Mouse (Mus musculus): Measurements from ENCODE around the gene Tsg101. TPM values are rescaled to one million over a fixed set of nuclear protein-coding genes. Genes with fewer than 3 reads are reported as not detected.

Gene Tsg101
- total RNA-seq (2023) = 10 to 100 TPM; 55.8 to 56.7 TPM

DNA sequence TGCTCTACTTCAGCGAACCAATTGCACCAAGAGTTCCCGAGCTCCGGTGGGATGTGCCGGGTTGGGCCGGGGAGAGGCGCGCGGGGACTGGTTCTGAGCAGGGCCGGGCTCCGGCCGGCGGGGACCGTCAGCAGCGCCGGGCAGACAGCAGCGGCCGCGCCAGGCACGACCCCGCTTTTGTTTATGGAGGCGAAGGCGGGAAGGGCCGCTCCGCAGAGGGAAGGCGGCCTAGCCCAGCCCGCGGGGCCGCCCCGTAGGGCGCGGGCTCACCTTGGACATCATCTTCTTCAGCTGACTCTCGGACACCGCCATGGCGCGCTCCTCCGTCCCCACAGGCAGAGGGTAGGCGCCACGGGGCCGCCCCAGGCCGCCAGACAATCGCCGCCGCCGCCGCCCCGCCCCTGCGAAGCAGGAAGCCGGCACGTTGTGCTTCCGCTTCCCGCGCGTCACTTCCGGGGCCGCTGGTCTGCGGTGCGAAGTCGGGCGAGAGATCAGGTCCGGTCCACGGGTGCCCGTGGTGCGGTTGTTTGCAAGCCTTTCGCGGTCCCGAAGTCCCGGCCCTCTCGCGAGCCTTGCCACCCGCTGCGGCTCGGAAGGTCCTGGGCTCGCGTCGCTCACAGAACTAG is at the start of gene Tsg101:
Tsg101 (minus strand) TSS at position 419 of the 626 bp plus-strand sequence.

GRCm38 (mm10) chr7:46957831-46958691 is 38.3 kb upstream of the Tsg101 start, which contains the start of gene Uevld:
Gene Uevld (minus strand): TSS chr7:46958527.

GRCm38 (mm10) chr7:46860996-46861395 is 58.8 kb downstream of the Tsg101 start, which contains the start of gene Ldhc:
Gene Ldhc (plus strand): TSS chr7:46861203.

GRCm38 (mm10) chr7:46840787-46841525 is 78.8 kb downstream of the Tsg101 start, which contains the start of gene Ldha:
Gene Ldha (plus strand): TSS chr7:46841475.

Other genes with a start within 250 kb of the Tsg101 start
- gene Tph1, start 247.4 kb downstream of the Tsg101 start, total RNA-seq (2023) = not detected
- gene Saal1, start 209.3 kb downstream of the Tsg101 start, total RNA-seq (2023) = 10 to 100 TPM; 14.9 to 16.7 TPM
- gene Saa3, start 204.3 kb downstream of the Tsg101 start, total RNA-seq (2023) = under 1 TPM in 1 of 2 experiments, not detected in 1; 0.27 TPM
- gene Saa4, start 187.4 kb downstream of the Tsg101 start, total RNA-seq (2023) = not detected
- not detected for gene Saa1, start 177.0 kb downstream of the Tsg101 start, total RNA-seq (2023)
- not detected for gene Saa2, start 168.2 kb downstream of the Tsg101 start, total RNA-seq (2023)
- gene Hps5, start 123.9 kb downstream of the Tsg101 start, total RNA-seq (2023) = 10 to 100 TPM; 38.6 to 42.2 TPM
- 10 to 100 TPM; 43.4 to 59.7 TPM for gene Gtf2h1, start 123.9 kb downstream of the Tsg101 start, total RNA-seq (2023)
- 100 to 1,000 TPM; 287 to 303 TPM for gene Ldha, start 78.5 kb downstream of the Tsg101 start, total RNA-seq (2023)
- not detected for gene Ldhc, start 58.8 kb downstream of the Tsg101 start, total RNA-seq (2023)
- gene Uevld, start 38.6 kb upstream of the Tsg101 start, total RNA-seq (2023) = 1 to 10 TPM; 6.0 to 8.2 TPM
- not detected for gene Gm9999, start 63.6 kb upstream of the Tsg101 start, total RNA-seq (2023)
- gene Spty2d1, start 88.4 kb upstream of the Tsg101 start, total RNA-seq (2023) = 10 to 100 TPM; 68.4 to 77.1 TPM
- gene Tmem86a, start 130.6 kb upstream of the Tsg101 start, total RNA-seq (2023) = 1 to 10 TPM; 3.5 to 4.1 TPM
- gene Ptpn5, start 213.7 kb upstream of the Tsg101 start, total RNA-seq (2023) = 1 to 10 TPM; 1.0 to 1.3 TPM